Mouse (Mus musculus) ES-E14 (cell line): ENCODE results near the gene Phactr4. TPM values are rescaled to one million over a fixed set of nuclear protein-coding genes. Genes with fewer than 3 reads are reported as not detected.

Experiments
- DNase-seq: peaks from one replicate; pipeline ENCODE4 v3.0.0-alpha.2; 2013; ENCODE audit warnings: low read depth, low spot score
- H3K27ac ChIP-seq: 2 replicates; pipeline ENCODE4 v1.5.1; 2012; ENCODE audit warnings: low read depth, mild to moderate bottlenecking, low read length, moderate library complexity, mixed read lengths; ENCODE audit not compliant: poor library complexity, insufficient read depth, severe bottlenecking
- H3K36me3 ChIP-seq: 2 replicates; pipeline ENCODE4 v1.6.1; 2012; ENCODE audit warnings: mild to moderate bottlenecking, low read length, moderate library complexity, mixed read lengths; ENCODE audit not compliant: control insufficient read depth, poor library complexity, insufficient read depth, severe bottlenecking
- H3K4me1 ChIP-seq, 2 experiments: fragments of 150-350 bp in 1 of 2; sonication (generic) in 1 of 2; 2 replicates each; pipeline ENCODE4 v1.6.1; 2012; ENCODE audit warnings: low read length in 2 of 2, mild to moderate bottlenecking in 1 of 2, mixed read lengths in 1 of 2; ENCODE audit not compliant: control insufficient read depth in 2 of 2, insufficient read depth in 2 of 2, poor library complexity in 1 of 2
- H3K4me3 ChIP-seq, 2 experiments: fragments of 150-350 bp in 1 of 2; sonication (generic) in 1 of 2; 2 replicates each; pipeline ENCODE4 v1.5.1; 2012; ENCODE audit warnings: low read length in 2 of 2, low read depth in 1 of 2, mild to moderate bottlenecking in 1 of 2, mixed read lengths in 1 of 2; ENCODE audit not compliant: insufficient read depth in 1 of 2, poor library complexity in 1 of 2, severe bottlenecking in 1 of 2
- H3K9ac ChIP-seq: 2 replicates; pipeline ENCODE4 v1.6.1; 2012; ENCODE audit warnings: low read depth, mild to moderate bottlenecking, low read length, mixed read lengths; ENCODE audit not compliant: poor library complexity, insufficient read depth, severe bottlenecking
- H3K9me3 ChIP-seq: fragments of 150-350 bp; sonication (generic); 2 replicates; pipeline ENCODE4 v1.6.1; 2012; ENCODE audit warnings: low read depth, mild to moderate bottlenecking, low read length; ENCODE audit not compliant: control insufficient read depth, insufficient read depth
- CHD2 ChIP-seq: IDR thresholded peaks from 2 replicates; pipeline ENCODE4 v1.6.1; 2014; ENCODE audit warnings: mild to moderate bottlenecking, low read depth, low read length, inconsistent platforms
- HCFC1 ChIP-seq: IDR thresholded peaks from 2 replicates; pipeline ENCODE4 v1.6.1; 2012; ENCODE audit warnings: low read length, inconsistent platforms, borderline replicate concordance; ENCODE audit not compliant: insufficient read depth
- MAFK ChIP-seq: IDR thresholded peaks from 2 replicates; pipeline ENCODE4 v1.6.1; 2014; ENCODE audit warnings: mild to moderate bottlenecking, low read depth, low read length, inconsistent platforms; ENCODE audit not compliant: insufficient read depth
- ZC3H11A ChIP-seq: IDR thresholded peaks from 2 replicates; pipeline ENCODE4 v1.6.1; 2012; ENCODE audit warnings: low read depth, mild to moderate bottlenecking, inconsistent platforms, low read length, borderline replicate concordance
- ZNF384 ChIP-seq: IDR thresholded peaks from 2 replicates; pipeline ENCODE4 v1.6.1; 2012; ENCODE audit warnings: low read depth, low read length, inconsistent platforms
- in situ Hi-C, 2 experiments: fragments of 600-800 bp; cut with MboI; formaldehyde crosslinking; loops; one replicate each; pipeline ENCODE4 v1.15.1; 2025; ENCODE audit warnings: low sequenced_read_pairs in 2 of 2, inconsistent platforms in 1 of 2; ENCODE audit not compliant: unreplicated experiment in 2 of 2
- total RNA-seq: library from RNA; depleted of rRNA; stranded (reverse); fragments of 300-350 nt; gene quantifications from 2 replicates; pipeline ENCODE4 v1.2.3, GENCODE M21; 2012

Gene Phactr4
- total RNA-seq, 1 experiment = 7.8 TPM

DNA sequence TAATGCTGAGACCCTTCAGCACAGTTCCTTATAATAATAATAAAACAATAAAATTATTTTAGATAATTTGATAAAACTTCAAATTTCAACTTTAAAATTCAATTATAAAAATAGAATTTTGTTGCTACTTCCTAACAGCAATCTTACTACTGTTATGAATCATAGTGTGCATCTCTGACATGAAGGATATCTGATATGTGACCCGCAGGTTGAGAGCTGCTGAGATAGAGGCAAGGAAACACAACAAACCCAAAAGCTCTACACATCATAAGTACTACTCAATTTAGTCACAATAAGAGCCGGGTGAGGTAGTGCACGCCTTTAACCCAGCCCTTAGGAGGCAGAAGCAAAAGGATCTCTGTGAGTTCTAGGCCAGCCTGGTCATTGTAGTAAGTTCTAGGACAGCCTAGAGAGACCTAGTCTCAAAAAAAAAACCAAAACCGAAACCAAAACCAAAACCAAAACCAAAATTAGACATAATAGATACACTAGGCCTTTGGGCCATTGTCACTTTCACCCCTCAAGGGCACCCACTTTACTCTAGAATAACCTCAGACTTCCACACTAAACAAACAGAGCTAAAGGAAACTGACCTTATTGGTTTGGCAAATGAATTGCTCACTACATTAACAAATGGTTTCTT lies 12.6 kb downstream of the Phactr4 start:
- no peak overlapping the region for H3K9ac ChIP-seq
- no peaks in the 10 kb centered on the region for H3K9me3 ChIP-seq
- no peak for DNase-seq
- in situ Hi-C loops = no loop called here
- TF ChIP-seq ZNF384 (no peak), MAFK (no peak), HCFC1 (no peak), ZC3H11A (no peak), CHD2 (no peak)
- H3K36me3 ChIP-seq = no peaks in the 10 kb centered on the region; the same call in 1 of the 2 replicates
- H3K4me3 ChIP-seq = no peak overlapping the region
- peaks cover 2 to 5% of the 10 kb centered on the region in 2 experiments; a peak in 2 of 4 replicates for H3K4me1 ChIP-seq
- H3K27ac ChIP-seq = no peak overlapping the region

- Histone ChIP-seq H3K36me3 (no peaks in the 10 kb centered on the region), H3K9me3 (no peaks in the 10 kb centered on the region), H3K4me3 (no peak overlapping the region), H3K27ac (no peak overlapping the region), H3K4me1 (peaks cover 0 to 3% of the 10 kb centered on the region in 2 experiments; a peak in 1 of 4 replicates), H3K9ac (peak overlapping the region; percentile 8; the same call in 1 of the 2 replicates)
- TF ChIP-seq HCFC1 (no peak), MAFK (no peak), ZC3H11A (no peak), CHD2 (no peak), ZNF384 (no peak)
- in situ Hi-C loops = no loop called here
- DNase-seq = no peak
Observed at GRCm38 (mm10) chr4:132406393-132407189, 15.7 kb downstream of the Phactr4 start.

DNA sequence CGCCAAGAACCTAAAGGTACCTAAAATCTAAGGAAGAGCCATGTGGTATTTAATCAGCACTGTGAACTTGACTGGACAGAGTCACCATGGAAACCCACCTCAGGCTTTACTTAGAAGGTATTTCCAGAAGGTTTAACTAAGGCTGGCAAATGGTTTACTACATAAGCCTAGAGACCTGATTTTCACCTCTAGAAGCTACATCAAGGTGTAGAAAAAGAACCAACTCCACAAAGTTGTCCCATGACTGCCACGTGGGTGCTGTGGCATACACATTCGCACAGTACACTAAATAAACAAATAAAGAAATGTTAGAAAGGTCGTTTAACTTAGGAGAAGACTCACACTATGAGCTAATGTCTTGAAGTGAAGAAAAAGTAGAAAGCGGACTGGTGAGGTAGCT lies 17.7 kb downstream of the Phactr4 start:
- no peak for DNase-seq
- Histone ChIP-seq H3K9me3 (no peaks in the 10 kb centered on the region), H3K4me1 (peaks cover 0 to 2% of the 10 kb centered on the region in 2 experiments; a peak in 1 of 4 replicates), H3K27ac (no peak overlapping the region), H3K36me3 (no peaks in the 10 kb centered on the region), H3K9ac (no peak overlapping the region), H3K4me3 (no peak overlapping the region)
- in situ Hi-C loops = no loop called here
- TF ChIP-seq ZC3H11A (no peak), ZNF384 (no peak), HCFC1 (no peak), MAFK (no peak), CHD2 (no peak)

- Histone ChIP-seq H3K4me3 (no peak overlapping the region), H3K9ac (no peak overlapping the region), H3K9me3 (no peaks in the 10 kb centered on the region), H3K27ac (no peak overlapping the region), H3K4me1 (peaks cover 2 to 3% of the 10 kb centered on the region in 2 experiments; a peak in 2 of 4 replicates), H3K36me3 (no peaks in the 10 kb centered on the region)
- no peak for TF ChIP-seq HCFC1
- no peak for TF ChIP-seq MAFK
- TF ChIP-seq ZNF384 = no peak
- no peak for TF ChIP-seq ZC3H11A
- no peak for TF ChIP-seq CHD2
- in situ Hi-C loops = no loop called here
- no peak for DNase-seq
Observed at GRCm38 (mm10) chr4:132403063-132403660, 19.1 kb downstream of the Phactr4 start.
